Mouse (Mus musculus) heart, adult 2 months (tissue): ENCODE results near the gene Map3k7cl. TPM values are rescaled to one million over a fixed set of nuclear protein-coding genes. Genes with fewer than 3 reads are reported as not detected.

Experiments
- DNase-seq, 2 experiments: peaks; one replicate each; pipeline ENCODE4 v3.0.0; 2021
- H3K27ac ChIP-seq: fragments of 200-600 bp; 2 replicates; pipeline ENCODE4 v1.8.1; 2022
- H3K27me3 ChIP-seq: fragments of 200-500 bp; 2 replicates; pipeline ENCODE4 v1.6.1; 2012; ENCODE audit warnings: mild to moderate bottlenecking, low read length, inconsistent platforms, mixed read lengths; ENCODE audit not compliant: control insufficient read depth, insufficient read depth
- H3K36me3 ChIP-seq: fragments of 200-500 bp; 2 replicates; pipeline ENCODE4 v1.6.1; 2012; ENCODE audit warnings: low read length, inconsistent platforms; ENCODE audit not compliant: control insufficient read depth, insufficient read depth
- H3K4me1 ChIP-seq: fragments of 200-500 bp; 2 replicates; pipeline ENCODE4 v1.6.1; 2011; ENCODE audit warnings: low read length; ENCODE audit not compliant: control insufficient read depth, insufficient read depth
- H3K4me3 ChIP-seq: fragments of 200-600 bp; 2 replicates; pipeline ENCODE4 v1.8.1; 2022
- H3K79me2 ChIP-seq: fragments of 200-500 bp; replicated peaks from 2 replicates; pipeline ENCODE4 v1.6.1; 2012; ENCODE audit warnings: mild to moderate bottlenecking, inconsistent platforms, low read length, moderate library complexity, mixed read lengths; ENCODE audit not compliant: control insufficient read depth, insufficient read depth
- H3K9ac ChIP-seq: fragments of 200-500 bp; 2 replicates; pipeline ENCODE4 v1.6.1; 2012; ENCODE audit warnings: low read depth, mild to moderate bottlenecking, control low read depth, inconsistent platforms, low read length, mixed read lengths
- CTCF ChIP-seq: fragments of 200-600 bp; IDR thresholded peaks from 2 replicates; pipeline ENCODE4 v1.8.1; 2022; ENCODE audit warnings: antibody characterized with exemption, mild to moderate bottlenecking, moderate library complexity
- EP300 ChIP-seq: fragments of 200-500 bp; IDR thresholded peaks from 2 replicates; pipeline ENCODE4 v1.6.1; 2011; ENCODE audit warnings: low read depth, low read length, control low read depth; ENCODE audit not compliant: insufficient read depth
- POLR2A ChIP-seq: fragments of 200-500 bp; IDR thresholded peaks from 2 replicates; pipeline ENCODE4 v1.6.1; 2011; ENCODE audit warnings: mild to moderate bottlenecking, low read depth, low read length, control low read depth; ENCODE audit not compliant: insufficient read depth
- WGBS: fragments of 180-500 bp; shearing (Covaris S2); methylation state at CpG from one replicate; pipeline ENCODE4 v1.1.7; 2018; 5-methylcytosine and 5-hydroxymethylcytosine counted together
- intact Hi-C: fragments of 180-260 bp; cut with DNase I; formaldehyde crosslinking; loops from one replicate; pipeline ENCODE4 v1.15.1; 2025
- polyA plus RNA-seq: library from polyadenylated mRNA; depleted of rRNA; stranded (reverse); fragments of >200 nt; gene quantifications from 2 replicates; pipeline ENCODE4 v1.2.3, GENCODE M21; 2012
- total RNA-seq, 2 experiments: library from RNA; stranded (reverse); gene quantifications; 2 replicates each; pipeline ENCODE4 v1.2.3; 2021

The Map3k7cl gene
- total and polyA plus RNA-seq, 3 experiments, result 1.5 to 2.2 (median 2.0) TPM

DNA sequence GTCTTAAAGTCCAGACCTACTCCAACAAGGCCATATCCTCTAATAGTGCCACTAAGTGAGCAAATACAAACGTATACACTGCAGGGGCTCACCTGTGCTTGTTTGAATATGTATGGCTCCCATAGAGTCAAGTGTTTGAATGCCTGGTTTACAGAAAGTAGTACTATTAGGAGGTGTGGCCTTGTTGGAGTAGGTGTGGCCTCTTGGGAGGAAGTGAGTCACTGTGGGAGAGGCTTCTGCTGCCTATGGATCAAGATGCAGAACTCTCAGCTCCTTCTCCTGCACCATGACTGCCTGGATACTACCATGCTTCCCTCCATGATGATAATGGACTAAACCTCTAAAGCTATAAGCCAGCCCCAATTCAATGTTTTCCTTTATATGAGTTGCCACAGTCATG is 54.3 kb downstream of the Map3k7cl start:
- Histone ChIP-seq H3K36me3 (no peaks in the 10 kb centered on the region), H3K79me2 (no peaks in the 10 kb centered on the region), H3K4me3 (no peak overlapping the region), H3K27me3 (no peaks in the 10 kb centered on the region), H3K4me1 (no peaks in the 10 kb centered on the region; the same call in none of the 2 replicates), H3K9ac (no peak overlapping the region), H3K27ac (no peak overlapping the region)
- TF ChIP-seq CTCF (no peak), EP300 (no peak), POLR2A (no peak)
- no peak for DNase-seq
- 91% methylated on average over 1 of the region's 1 CpGs for WGBS
- intact Hi-C loops, result no loop called here

DNA sequence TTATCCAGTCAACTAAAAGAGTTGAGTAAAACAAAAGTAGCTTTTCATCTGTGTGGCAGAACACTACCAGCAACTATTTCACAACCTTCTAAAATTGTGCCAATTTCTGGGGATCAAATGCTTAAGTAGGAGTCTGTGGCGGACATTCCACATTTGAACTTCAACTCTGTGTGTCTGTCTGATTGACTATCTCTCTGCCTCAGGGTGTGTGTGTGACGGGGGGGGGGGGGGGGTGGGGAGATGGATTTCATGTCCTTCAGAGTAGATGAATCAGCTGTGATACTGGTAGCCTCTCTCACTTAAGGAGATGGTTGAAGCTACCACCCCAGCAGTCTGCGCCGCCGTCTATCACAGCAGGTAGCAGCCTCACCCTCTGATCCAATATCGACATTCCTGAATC is 54.8 kb downstream of the Map3k7cl start:
- Histone ChIP-seq H3K79me2 (no peaks in the 10 kb centered on the region), H3K4me1 (no peaks in the 10 kb centered on the region; the same call in none of the 2 replicates), H3K4me3 (no peak overlapping the region), H3K27me3 (no peaks in the 10 kb centered on the region), H3K36me3 (no peaks in the 10 kb centered on the region), H3K27ac (no peak overlapping the region), H3K9ac (no peak overlapping the region)
- intact Hi-C loops, result no loop called here
- DNase-seq, result no peak
- no peak for TF ChIP-seq EP300
- no peak for TF ChIP-seq POLR2A
- TF ChIP-seq CTCF, result no peak
- 93% methylated on average over 6 of the region's 6 CpGs for WGBS

DNA sequence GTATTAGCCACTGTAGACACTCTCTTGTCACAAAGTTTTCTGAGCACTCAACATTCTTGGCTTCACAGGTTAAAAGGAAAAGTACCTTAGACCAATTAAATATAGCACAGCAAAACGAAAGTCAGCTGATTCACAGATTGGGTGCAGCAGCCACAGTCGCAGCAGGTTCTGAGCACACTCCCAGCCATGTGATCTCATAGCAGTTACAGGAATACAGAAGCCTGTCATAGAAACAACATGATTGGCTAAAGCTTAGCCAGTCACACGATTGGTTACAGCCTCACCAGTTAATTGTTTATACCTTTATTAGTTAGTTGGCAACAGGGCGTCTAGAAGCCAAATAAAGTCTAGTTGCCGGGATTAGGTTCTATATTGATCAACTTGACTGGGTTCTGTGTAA is 57.0 kb downstream of the Map3k7cl start:
- TF ChIP-seq CTCF (no peak), POLR2A (no peak), EP300 (no peak)
- no peak overlapping the region for H3K9ac ChIP-seq

DNA sequence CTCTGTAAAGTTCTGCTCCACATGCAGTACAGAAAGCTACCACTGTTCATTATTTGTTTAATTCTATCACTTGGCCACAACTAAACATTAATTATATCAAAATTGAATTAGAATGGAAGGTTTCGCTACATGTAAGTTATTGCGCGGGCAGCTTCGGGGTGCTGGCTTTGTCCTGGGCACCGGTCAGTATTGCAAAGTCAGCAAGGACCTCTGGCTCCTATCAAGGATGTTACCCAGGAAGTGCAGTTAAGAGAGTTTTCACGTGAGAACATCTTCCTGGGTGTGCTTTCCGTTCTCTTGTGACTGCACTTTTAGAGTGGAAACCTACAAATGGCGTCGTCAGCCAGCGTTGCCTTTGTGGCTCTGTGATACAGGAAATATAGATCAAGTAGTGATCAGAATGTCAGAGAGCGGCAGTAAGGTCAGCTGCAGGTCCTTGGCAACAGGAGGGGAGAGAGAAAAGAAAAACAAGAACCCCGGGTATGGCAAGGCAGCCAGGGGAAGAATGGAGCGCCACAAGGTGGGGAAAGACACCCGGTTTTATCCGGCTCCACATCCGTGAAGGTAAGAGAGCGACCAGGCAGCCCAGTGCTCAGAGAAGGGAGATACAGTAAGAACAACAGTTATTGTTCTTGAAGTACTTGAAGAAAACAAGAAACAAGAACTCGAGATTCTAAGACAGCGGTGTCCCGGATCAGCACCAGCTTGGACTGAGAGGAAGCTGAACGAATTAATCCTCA is 57.6 kb downstream of the Map3k7cl start:
- intact Hi-C loops, result no loop called here
- no peak for TF ChIP-seq CTCF
- TF ChIP-seq POLR2A, result no peak
- TF ChIP-seq EP300, result no peak
- H3K79me2 ChIP-seq, result no peaks in the 10 kb centered on the region
- no peaks in the 10 kb centered on the region for H3K36me3 ChIP-seq
- no peak for DNase-seq
- H3K4me3 ChIP-seq, result peak overlapping the region; percentile 29; the same call in 1 of the 2 replicates
- no peaks in the 10 kb centered on the region for H3K27me3 ChIP-seq
- H3K9ac ChIP-seq, result no peak overlapping the region
- H3K27ac ChIP-seq, result no peak overlapping the region
- no peaks in the 10 kb centered on the region; the same call in none of the 2 replicates for H3K4me1 ChIP-seq
- WGBS, result 58% methylated on average over 21 of the region's 21 CpGs

More for the DNA sequence above, 57.0 kb downstream of the Map3k7cl start:
- H3K79me2 ChIP-seq, result no peaks in the 10 kb centered on the region
- no peaks in the 10 kb centered on the region for H3K27me3 ChIP-seq
- intact Hi-C loops, result no loop called here
- 67% methylated on average over 5 of the region's 5 CpGs for whole genome bisulfite sequencing
- DNase-seq, result no peak
- no peak overlapping the region for H3K4me3 ChIP-seq
- H3K4me1 ChIP-seq, result no peaks in the 10 kb centered on the region; the same call in none of the 2 replicates
- H3K27ac ChIP-seq, result no peak overlapping the region
- H3K36me3 ChIP-seq, result no peaks in the 10 kb centered on the region

DNA sequence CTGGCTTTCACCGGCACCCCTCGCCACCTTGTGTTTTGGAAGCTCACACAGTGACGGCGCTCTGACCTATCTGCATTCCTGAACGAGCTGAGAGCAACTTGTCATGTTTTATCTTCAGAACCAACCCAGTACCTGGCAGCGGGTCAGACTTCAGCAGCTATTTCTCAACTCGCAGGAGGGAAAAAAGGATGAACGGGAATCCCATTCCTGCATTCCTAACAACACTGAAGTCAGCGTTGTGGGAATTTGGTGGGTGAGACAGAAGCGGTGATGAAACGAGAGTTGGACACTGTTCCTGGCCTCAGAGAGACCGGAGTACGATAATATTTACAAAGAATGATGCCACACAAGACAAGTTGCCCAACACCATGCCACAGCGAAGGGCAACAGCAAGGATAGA is 58.3 kb downstream of the Map3k7cl start:
- H3K27me3 ChIP-seq, result no peaks in the 10 kb centered on the region
- no peaks in the 10 kb centered on the region; the same call in none of the 2 replicates for H3K4me1 ChIP-seq
- H3K9ac ChIP-seq, result no peak overlapping the region
- H3K27ac ChIP-seq, result no peak overlapping the region
- H3K4me3 ChIP-seq, result peak overlapping the region; percentile 29
- DNase-seq, result peak; percentile 46 to 64
- no peaks in the 10 kb centered on the region for H3K79me2 ChIP-seq
- intact Hi-C loops, result no loop called here
- no peaks in the 10 kb centered on the region for H3K36me3 ChIP-seq
- 41% methylated on average over 14 of the region's 14 CpGs for WGBS
- no peak for TF ChIP-seq POLR2A
- TF ChIP-seq CTCF, result no peak
- no peak for TF ChIP-seq EP300

DNA sequence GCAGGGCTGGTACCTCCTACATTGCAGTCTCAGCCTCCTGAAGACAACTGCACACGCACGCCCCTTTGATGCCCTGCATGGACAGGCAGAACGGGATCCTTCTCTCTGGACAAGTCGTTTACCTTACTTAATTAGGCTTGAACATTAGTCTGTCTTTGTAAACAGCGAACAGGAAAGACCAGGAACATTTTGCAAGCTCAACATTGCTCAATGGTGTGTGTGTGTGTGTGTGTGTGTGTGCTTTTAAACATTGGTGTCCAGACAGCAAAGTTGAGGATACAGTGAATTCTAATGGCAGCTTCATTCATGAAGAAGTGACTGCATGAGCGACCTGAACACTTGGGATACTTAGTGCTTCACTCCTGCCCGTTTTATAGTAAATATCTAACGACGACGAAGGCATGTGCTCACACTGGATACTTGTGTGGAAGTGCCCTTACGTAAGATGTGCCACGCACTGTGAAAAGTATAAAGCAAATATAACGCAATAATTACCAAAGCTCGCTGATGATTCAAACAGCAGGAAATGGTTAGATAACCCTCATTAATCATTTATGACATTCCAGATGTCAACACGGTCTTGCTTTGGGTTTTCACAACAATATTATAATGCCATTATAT is 59.2 kb downstream of the Map3k7cl start:
- Histone ChIP-seq H3K27ac (no peak overlapping the region), H3K4me1 (no peaks in the 10 kb centered on the region; the same call in none of the 2 replicates), H3K4me3 (no peak overlapping the region), H3K9ac (no peak overlapping the region), H3K79me2 (no peaks in the 10 kb centered on the region), H3K27me3 (no peaks in the 10 kb centered on the region), H3K36me3 (no peaks in the 10 kb centered on the region)
- WGBS, result 78% methylated on average over 15 of the region's 15 CpGs
- intact Hi-C loops, result no loop called here
- no peak for DNase-seq
- TF ChIP-seq POLR2A, result no peak
- no peak for TF ChIP-seq CTCF
- no peak for TF ChIP-seq EP300
